Mouse (Mus musculus): Measurements from ENCODE around the gene Plin4. TPM values are rescaled to one million over a fixed set of nuclear protein-coding genes. Genes with fewer than 3 reads are reported as not detected.

Gene Plin4
- polyA plus RNA-seq, 1 experiment, result not detected

DNA sequence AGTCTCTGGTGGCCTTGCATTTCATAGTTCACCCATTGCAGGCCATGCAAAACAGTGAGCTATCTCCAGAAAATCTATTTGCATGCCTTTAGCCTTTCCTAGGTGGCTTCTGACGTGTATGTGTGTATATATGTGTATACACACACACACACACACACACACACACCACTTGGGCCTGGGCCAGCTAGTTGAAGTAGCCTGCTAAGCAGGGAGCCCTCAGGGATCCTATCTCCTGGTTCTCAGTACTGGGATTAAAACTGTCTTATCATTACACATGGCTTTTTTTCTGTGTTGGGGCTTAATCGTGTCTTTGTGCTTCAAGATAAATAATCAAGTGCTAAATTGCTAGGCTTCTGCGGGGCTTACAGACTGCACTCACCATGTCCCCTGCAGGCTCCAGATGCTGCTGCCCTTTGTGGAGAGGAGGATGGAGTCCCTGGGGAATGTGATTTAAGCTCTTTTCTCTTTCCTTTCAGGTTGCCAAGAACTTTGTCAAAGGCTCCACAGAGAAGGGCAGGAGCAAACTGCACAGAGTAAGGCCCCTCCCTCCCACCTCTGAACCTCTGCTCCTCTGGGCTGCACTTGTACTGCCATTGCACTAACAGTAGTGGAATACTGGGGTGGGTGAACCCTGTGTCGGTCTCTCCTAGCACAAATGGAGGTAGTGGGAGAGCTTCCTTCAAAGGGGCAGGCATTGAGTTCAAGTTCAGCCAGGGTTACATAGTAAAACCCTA lies 53.5 kb downstream of the Plin4 start:
- no peaks in the 10 kb centered on the region for H3K27me3 ChIP-seq (ENCODE audit: control insufficient read depth)
- H3K4me3 ChIP-seq (replicated peaks), result no peak overlapping the region
- no peaks in the 10 kb centered on the region for H3K9me3 ChIP-seq (ENCODE audit: control insufficient read depth, low read length)
- peaks cover 96% of the 10 kb centered on the region for H3K36me3 ChIP-seq (ENCODE audit: control insufficient read depth)
- TF ChIP-seq GATA1 (IDR thresholded peaks at IDR 0.05; ENCODE audit: low read length) (no peak), TAL1 (IDR thresholded peaks at IDR 0.05; ENCODE audit: low read length) (no peak)
- peaks cover 24% of the 10 kb centered on the region for H3K4me1 ChIP-seq (ENCODE audit: control insufficient read depth)

DNA sequence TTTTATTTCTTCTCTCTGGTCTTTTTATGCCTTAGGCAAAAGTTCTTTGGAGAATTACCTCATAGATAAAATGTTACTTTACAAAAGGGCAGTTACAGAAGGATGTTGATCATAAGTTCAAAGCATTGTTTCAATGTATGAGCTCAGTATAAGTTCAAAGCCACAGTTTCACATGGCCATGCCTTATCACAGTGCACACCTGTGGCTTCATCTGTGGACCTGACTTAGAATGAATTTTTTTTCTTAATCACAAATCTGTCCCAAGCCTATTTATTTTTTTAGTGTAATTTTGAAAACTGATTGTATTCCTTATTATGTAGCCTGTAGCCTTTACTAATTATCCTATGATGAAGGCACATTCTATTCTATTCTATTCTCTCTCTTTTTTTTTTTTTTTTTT lies 54.7 kb downstream of the Plin4 start:
- H3K36me3 ChIP-seq (ENCODE audit: control insufficient read depth), result peaks cover 96% of the 10 kb centered on the region
- no peaks in the 10 kb centered on the region for H3K9me3 ChIP-seq (ENCODE audit: control insufficient read depth, low read length)
- TF ChIP-seq GATA1 (IDR thresholded peaks at IDR 0.05; ENCODE audit: low read length) (no peak), TAL1 (IDR thresholded peaks at IDR 0.05; ENCODE audit: low read length) (no peak)
- no peak overlapping the region for H3K4me3 ChIP-seq (replicated peaks)
- H3K4me1 ChIP-seq (ENCODE audit: control insufficient read depth), result peaks cover 26% of the 10 kb centered on the region
- no peaks in the 10 kb centered on the region for H3K27me3 ChIP-seq (ENCODE audit: control insufficient read depth)

DNA sequence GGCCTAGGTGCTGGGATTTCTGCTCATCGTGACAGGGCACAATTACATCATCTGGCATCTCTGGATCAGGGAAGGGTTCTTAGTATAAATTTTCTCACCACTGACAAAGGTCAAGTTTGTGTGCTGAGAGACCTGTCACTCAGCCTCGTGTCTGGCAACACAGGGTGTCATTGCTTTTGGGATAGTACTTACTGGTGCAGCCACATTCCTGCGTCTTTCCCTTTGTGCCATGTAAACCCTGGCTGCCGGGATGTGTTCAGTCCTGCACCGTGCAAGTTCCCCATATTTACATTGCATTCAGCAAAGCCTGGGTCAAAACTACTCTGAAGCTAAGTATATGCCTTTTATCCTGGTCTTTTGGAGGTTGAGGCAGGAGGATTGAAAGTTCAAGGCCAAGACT lies 58.2 kb downstream of the Plin4 start:
- Histone ChIP-seq H3K27me3 (ENCODE audit: control insufficient read depth) (no peaks in the 10 kb centered on the region), H3K4me3 (replicated peaks) (no peak overlapping the region), H3K4me1 (ENCODE audit: control insufficient read depth) (peaks cover 39% of the 10 kb centered on the region), H3K36me3 (ENCODE audit: control insufficient read depth) (peaks cover 96% of the 10 kb centered on the region), H3K9me3 (ENCODE audit: control insufficient read depth, low read length) (no peaks in the 10 kb centered on the region)
- TF ChIP-seq GATA1 (IDR thresholded peaks at IDR 0.05; ENCODE audit: low read length) (no peak), TAL1 (IDR thresholded peaks at IDR 0.05; ENCODE audit: low read length) (no peak)

Other genes with a start within 250 kb of the Plin4 start
- not detected in 2 replicates for gene Zfp119a, start 230.9 kb downstream of the Plin4 start, polyA plus RNA-seq (2012)
- 0.06 and 0.10 TPM in 2 replicates for gene Zfp959, start 217.7 kb downstream of the Plin4 start, polyA plus RNA-seq (2012)
- not detected in 2 replicates for gene Zfp119b, start 160.3 kb downstream of the Plin4 start, polyA plus RNA-seq (2012)
- 0.34 and 0.37 TPM in 2 replicates for gene Ebi3, start 157.2 kb downstream of the Plin4 start, polyA plus RNA-seq (2012)
- 1.6 and 1.7 TPM in 2 replicates for gene Yju2, start 150.7 kb downstream of the Plin4 start, polyA plus RNA-seq (2012)
- not detected in 2 replicates for gene Shd, start 139.3 kb downstream of the Plin4 start, polyA plus RNA-seq (2012)
- not detected in 2 replicates for gene Fsd1, start 123.3 kb downstream of the Plin4 start, polyA plus RNA-seq (2012)
- gene Stap2, start 104.2 kb downstream of the Plin4 start, polyA plus RNA-seq (2012), result 0.04 TPM in 1 of 2 replicates, not detected in the other
- 0.76 and 1.1 TPM in 2 replicates for gene Mpnd, start 104.1 kb downstream of the Plin4 start, polyA plus RNA-seq (2012)
- gene Sh3gl1, start 73.2 kb downstream of the Plin4 start, polyA plus RNA-seq (2012), result 5.9 TPM in 2 replicates
- 10.0 and 11.6 TPM in 2 replicates for gene Chaf1a, start 69.4 kb downstream of the Plin4 start, polyA plus RNA-seq (2012)
- 3.4 and 4.0 TPM in 2 replicates for gene Ubxn6, start 34.8 kb downstream of the Plin4 start, polyA plus RNA-seq (2012)
- gene Hdgfl2, start 30.2 kb downstream of the Plin4 start, polyA plus RNA-seq (2012), result 35.9 and 38.5 TPM in 2 replicates
- not detected in 2 replicates for gene Plin5, start 7.8 kb upstream of the Plin4 start, polyA plus RNA-seq (2012)
- 0.03 TPM in 1 of 2 replicates, not detected in the other for gene Lrg1, start 12.2 kb upstream of the Plin4 start, polyA plus RNA-seq (2012)
- gene Sema6b, start 30.5 kb upstream of the Plin4 start, polyA plus RNA-seq (2012), result 0.05 and 0.06 TPM in 2 replicates
- 0.07 and 0.10 TPM in 2 replicates for gene Tnfaip8l1, start 52.7 kb upstream of the Plin4 start, polyA plus RNA-seq (2012)
- 1.7 and 1.8 TPM in 2 replicates for gene Mydgf, start 74.1 kb upstream of the Plin4 start, polyA plus RNA-seq (2012)
- gene Dpp9, start 109.1 kb upstream of the Plin4 start, polyA plus RNA-seq (2012), result 5.6 and 6.1 TPM in 2 replicates
- 0.64 and 0.80 TPM in 2 replicates for gene Fem1a, start 147.0 kb upstream of the Plin4 start, polyA plus RNA-seq (2012)
- gene Ticam1, start 167.0 kb upstream of the Plin4 start, polyA plus RNA-seq (2012), result 0.90 and 0.96 TPM in 2 replicates
- 0.86 and 1.3 TPM in 2 replicates for gene Plin3, start 183.1 kb upstream of the Plin4 start, polyA plus RNA-seq (2012)
- gene Arrdc5, start 190.5 kb upstream of the Plin4 start, polyA plus RNA-seq (2012), result not detected in 2 replicates
- gene Uhrf1, start 193.5 kb upstream of the Plin4 start, polyA plus RNA-seq (2012), result 30.4 and 30.5 TPM in 2 replicates
- 1.1 and 2.2 TPM in 2 replicates for gene Kdm4b, start 216.3 kb upstream of the Plin4 start, polyA plus RNA-seq (2012)